Mouse (Mus musculus): ENCODE measurements around the gene Rfx4.

GRCm38 (mm10) chr10:84760118-84761111 is 4.6 kb downstream of the Rfx4 start:
- no peak for TF ChIP-seq POLR2A (IDR thresholded peaks at IDR 0.05; ENCODE audit: borderline replicate concordance, control insufficient read depth, low read depth, low read length)
- TF ChIP-seq CTCF (IDR thresholded peaks at IDR 0.05; ENCODE audit: control insufficient read depth, insufficient read depth, low read length) = no peak

Measured in bone marrow, adult 2 months (tissue).